Mouse (Mus musculus) intestine, embryonic 16.5 days (tissue): ENCODE results near the gene Fam173b. TPM values are rescaled to one million over a fixed set of nuclear protein-coding genes. Genes with fewer than 3 reads are reported as not detected.

Source experiments
- ATAC-seq: fragments of 200-750 bp; cut with Nextera tagmentation; 2 replicates; pipeline ENCODE4 v1.8.0; 2017; ENCODE audit warnings: moderate TSS enrichment, moderate library complexity
- H3K27ac ChIP-seq: fragments of 300-500 bp; sonication (generic); 2 replicates; pipeline ENCODE4 v1.5.1; 2014; ENCODE audit warnings: mild to moderate bottlenecking, low read length
- H3K27me3 ChIP-seq: fragments of 300-500 bp; sonication (generic); replicated peaks from 2 replicates; pipeline ENCODE4 v1.6.1; 2014; ENCODE audit warnings: low read length, control low read depth, mixed read lengths; ENCODE audit not compliant: control insufficient read depth, insufficient read depth
- H3K36me3 ChIP-seq: fragments of 300-500 bp; sonication (generic); 2 replicates; pipeline ENCODE4 v1.6.1; 2014; ENCODE audit warnings: low read length, control low read depth; ENCODE audit not compliant: control insufficient read depth, insufficient read depth
- H3K4me1 ChIP-seq: fragments of 300-500 bp; sonication (generic); 2 replicates; pipeline ENCODE4 v1.6.1; 2014; ENCODE audit warnings: low read length, control low read depth, mixed read lengths; ENCODE audit not compliant: control insufficient read depth, insufficient read depth
- H3K4me2 ChIP-seq: fragments of 300-500 bp; sonication (generic); 2 replicates; pipeline ENCODE4 v1.6.1; 2014; ENCODE audit warnings: low read depth, low read length, control low read depth
- H3K4me3 ChIP-seq: fragments of 300-500 bp; sonication (generic); 2 replicates; pipeline ENCODE4 v1.5.1; 2014; ENCODE audit warnings: mild to moderate bottlenecking, low read length
- H3K9ac ChIP-seq: fragments of 300-500 bp; sonication (generic); 2 replicates; pipeline ENCODE4 v1.6.1; 2014; ENCODE audit warnings: low read depth, low read length
- H3K9me3 ChIP-seq: fragments of 300-500 bp; sonication (generic); 2 replicates; pipeline ENCODE4 v1.6.1; 2016; ENCODE audit warnings: low read length, control low read depth; ENCODE audit not compliant: control insufficient read depth
- WGBS: fragments of 180-500 bp; shearing (Covaris S2); extraction: QIAGEN DNeasy Blood & Tissue Kit; methylation state at CpG from one replicate; pipeline ENCODE4 v1.1.7; 2014; 5-methylcytosine and 5-hydroxymethylcytosine counted together
- polyA plus RNA-seq: library from polyadenylated mRNA; unstranded; fragments of >200 nt; fragmentation: Nextera tagmentation; extraction: Ambion mirVana; gene quantifications from 2 replicates; pipeline ENCODE4 v1.2.1, GENCODE M21; 2015

The Fam173b gene
- polyA plus RNA-seq, 1 experiment from 2014 or later = 15.7 TPM

GRCm38 (mm10) chr15:31647225-31647624 is 45.6 kb downstream of the Fam173b start:
- H3K27ac ChIP-seq = no peak overlapping the region
- ATAC-seq = no peak
- 72% methylated on average over 6 of the region's 6 CpGs for WGBS

GRCm38 (mm10) chr15:31647851-31648569 is 46.4 kb downstream of the Fam173b start:
- Histone ChIP-seq H3K27ac (no peak overlapping the region), H3K36me3 (no peaks in the 10 kb centered on the region), H3K27me3 (no peaks in the 10 kb centered on the region), H3K9me3 (no peaks in the 10 kb centered on the region), H3K4me2 (no peak overlapping the region), H3K4me1 (no peaks in the 10 kb centered on the region), H3K4me3 (no peak overlapping the region), H3K9ac (no peak overlapping the region)
- ATAC-seq = no peak
- WGBS = 56% methylated on average over 8 of the region's 8 CpGs

More at GRCm38 (mm10) chr15:31647225-31647624, 45.6 kb downstream of the Fam173b start:
- H3K4me2 ChIP-seq = no peak overlapping the region
- no peaks in the 10 kb centered on the region for H3K4me1 ChIP-seq
- H3K9ac ChIP-seq = no peak overlapping the region
- no peaks in the 10 kb centered on the region for H3K27me3 ChIP-seq
- no peaks in the 10 kb centered on the region for H3K36me3 ChIP-seq
- H3K9me3 ChIP-seq = no peaks in the 10 kb centered on the region
- no peak overlapping the region for H3K4me3 ChIP-seq

GRCm38 (mm10) chr15:31649691-31650090 is 48.0 kb downstream of the Fam173b start:
- H3K9me3 ChIP-seq = no peaks in the 10 kb centered on the region
- no peaks in the 10 kb centered on the region for H3K36me3 ChIP-seq
- no peak overlapping the region for H3K27ac ChIP-seq
- H3K4me3 ChIP-seq = no peak overlapping the region
- H3K4me1 ChIP-seq = no peaks in the 10 kb centered on the region
- WGBS = 90% methylated on average over 12 of the region's 12 CpGs
- H3K9ac ChIP-seq = no peak overlapping the region
- ATAC-seq = no peak
- H3K27me3 ChIP-seq = no peaks in the 10 kb centered on the region
- H3K4me2 ChIP-seq = no peak overlapping the region

GRCm38 (mm10) chr15:31650821-31651220 is 49.2 kb downstream of the Fam173b start:
- ATAC-seq = no peak
- no peak overlapping the region for H3K4me2 ChIP-seq
- no peaks in the 10 kb centered on the region for H3K36me3 ChIP-seq
- no peaks in the 10 kb centered on the region for H3K4me1 ChIP-seq
- 92% methylated on average over 7 of the region's 7 CpGs for WGBS
- H3K27me3 ChIP-seq = no peaks in the 10 kb centered on the region
- no peak overlapping the region for H3K9ac ChIP-seq
- H3K9me3 ChIP-seq = no peaks in the 10 kb centered on the region
- no peak overlapping the region for H3K4me3 ChIP-seq
- H3K27ac ChIP-seq = no peak overlapping the region

- Histone ChIP-seq H3K4me1 (no peaks in the 10 kb centered on the region), H3K4me3 (no peak overlapping the region), H3K9ac (no peak overlapping the region), H3K4me2 (no peak overlapping the region), H3K27me3 (no peaks in the 10 kb centered on the region), H3K9me3 (no peaks in the 10 kb centered on the region), H3K36me3 (no peaks in the 10 kb centered on the region), H3K27ac (no peak overlapping the region)
- 78% methylated on average over 5 of the region's 5 CpGs for WGBS
- ATAC-seq = no peak
Observed at GRCm38 (mm10) chr15:31660133-31660795, 58.6 kb downstream of the Fam173b start.

GRCm38 (mm10) chr15:31660844-31661243 is 59.2 kb downstream of the Fam173b start:
- ATAC-seq = no peak
- no peak overlapping the region for H3K9ac ChIP-seq

GRCm38 (mm10) chr15:31661802-31662201 is 60.1 kb downstream of the Fam173b start:
- 76% methylated on average over 4 of the region's 4 CpGs for WGBS
- H3K4me3 ChIP-seq = no peak overlapping the region
- no peak overlapping the region for H3K27ac ChIP-seq
- H3K4me1 ChIP-seq = no peaks in the 10 kb centered on the region
- ATAC-seq = no peak
- H3K9me3 ChIP-seq = no peaks in the 10 kb centered on the region
- H3K27me3 ChIP-seq = no peaks in the 10 kb centered on the region
- no peak overlapping the region for H3K4me2 ChIP-seq
- H3K9ac ChIP-seq = no peak overlapping the region
- H3K36me3 ChIP-seq = no peaks in the 10 kb centered on the region

More at GRCm38 (mm10) chr15:31660844-31661243, 59.2 kb downstream of the Fam173b start:
- Histone ChIP-seq H3K4me1 (no peaks in the 10 kb centered on the region), H3K36me3 (no peaks in the 10 kb centered on the region), H3K4me3 (no peak overlapping the region), H3K9me3 (no peaks in the 10 kb centered on the region), H3K27ac (no peak overlapping the region), H3K27me3 (no peaks in the 10 kb centered on the region), H3K4me2 (no peak overlapping the region)
- WGBS = 62% methylated on average over 9 of the region's 9 CpGs

GRCm38 (mm10) chr15:31663074-31663473 is 61.4 kb downstream of the Fam173b start:
- WGBS = 58% methylated on average over 3 of the region's 3 CpGs
- Histone ChIP-seq H3K9ac (no peak overlapping the region), H3K27me3 (no peaks in the 10 kb centered on the region), H3K36me3 (no peaks in the 10 kb centered on the region), H3K9me3 (no peaks in the 10 kb centered on the region), H3K4me3 (no peak overlapping the region), H3K4me2 (no peak overlapping the region), H3K4me1 (no peaks in the 10 kb centered on the region), H3K27ac (no peak overlapping the region)
- ATAC-seq = no peak
